ENCODE assay signal across 24 mouse cellular contexts in the genomic region with DNA sequence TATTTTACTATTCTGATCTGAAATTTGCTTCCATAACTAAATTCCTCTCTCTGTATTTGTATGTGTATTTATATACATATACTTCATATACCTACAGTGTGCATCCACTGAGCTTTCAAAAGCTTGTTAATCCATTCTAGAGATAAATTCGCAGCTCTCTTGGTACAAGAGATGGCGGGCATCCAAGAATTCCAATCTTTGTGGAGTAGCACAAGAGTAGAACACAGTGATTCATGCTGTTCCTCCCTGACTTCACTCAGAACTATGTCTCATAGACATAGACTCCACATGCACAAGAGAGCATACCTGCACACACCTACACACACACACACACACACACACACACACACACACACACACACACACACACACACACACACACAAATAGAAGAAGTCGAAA. TPM values are rescaled to one million over a fixed set of nuclear protein-coding genes. Genes with fewer than 3 reads are reported as not detected.
A peak's percentile ranks its signal among the peaks of the same experiment; 100 is the strongest.
DNase-seq lines count a peak whose midpoint lies in the region; ATAC-seq and TF ChIP-seq lines count a peak whose summit lies in the region.
"Had no signal": no experiment of that assay in that cellular context is flagged by ENCODE, and none has a peak within 500 bp of the region (broad histone marks: within the 10 kb centered on the region; RNA-seq: fewer than 3 reads in every experiment).

No protein-coding gene starts in this region.

- no peak overlapping the region for H3K4me2 ChIP-seq in heart, postnatal 0 days (ENCODE audit: low read depth, low read length)
- H3K4me2 ChIP-seq: embryonic facial prominence, embryonic 12.5 days; hindbrain, embryonic 14.5 days had no signal

- H3K9ac ChIP-seq in heart, postnatal 0 days (replicated peaks; ENCODE audit: low read depth, low read length) = no peak overlapping the region
- H3K9ac ChIP-seq: embryonic facial prominence, embryonic 12.5 days; hindbrain, embryonic 14.5 days had no signal

- no peak for TF ChIP-seq EP300 in heart, postnatal 0 days (IDR thresholded peaks at IDR 0.05; ENCODE audit: low read depth)

- DNase-seq in heart, adult 11 months = peak; percentile 42
- DNase-seq in heart, postnatal 25 days (ENCODE audit: low spot score) = no peak
- DNase-seq in left cerebral cortex, postnatal 14 days (ENCODE audit: low spot score in 2 of 2) = peak; percentile 48 to 57
- DNase-seq in left cerebral cortex, adult 8-10 months (ENCODE audit: low spot score in 2 of 2) = no peak
- DNase-seq in Muller cell, postnatal 12 days (ENCODE audit: inconsistent ontology term) = peak; percentile 72
- peak; percentile 76 for DNase-seq in heart, postnatal 0 days (ENCODE audit: low spot score)
- DNase-seq in neural tube, embryonic 10.5 days (ENCODE audit: extremely low spot score, low spot score) = no peak
- DNase-seq in gastrocnemius, postnatal 25 days = no peak
- DNase-seq: cerebellum, adult 2 months; kidney, adult 11 months; kidney, postnatal 14 days; thymus, adult 2 months had no signal

- H3K27me3 ChIP-seq in heart, postnatal 0 days (ENCODE audit: control insufficient read depth, insufficient read depth, low read length) = no peaks in the 10 kb centered on the region
- H3K27me3 ChIP-seq: embryonic facial prominence, embryonic 12.5 days had no signal

- H3K4me1 ChIP-seq in heart, postnatal 0 days (ENCODE audit: control insufficient read depth, insufficient read depth) = peaks cover 6% of the 10 kb centered on the region; the same call in 1 of the 2 replicates
- H3K4me1 ChIP-seq: embryonic facial prominence, embryonic 12.5 days had no signal

- ATAC-seq in heart, postnatal 0 days (ENCODE audit: insufficient read depth, low read depth) = 0 out of 2 replicates have a peak, but pooled peaks have one; percentile 51
- ATAC-seq: midbrain, embryonic 16.5 days had no signal

- H3K4me3 ChIP-seq in heart, postnatal 0 days (ENCODE audit: low read depth, low read length) = no peak overlapping the region
- H3K4me3 ChIP-seq: embryonic facial prominence, embryonic 12.5 days had no signal

- no peak for TF ChIP-seq CTCF in heart, postnatal 0 days (IDR thresholded peaks at IDR 0.05; ENCODE audit: low read depth)

- H3K9me3 ChIP-seq in heart, postnatal 0 days (replicated peaks; ENCODE audit: control insufficient read depth, low read length) = no peaks in the 10 kb centered on the region
- H3K9me3 ChIP-seq: embryonic facial prominence, embryonic 12.5 days had no signal

- intact Hi-C loops in heart, postnatal 25 days (cut with DNase I) = no loop called here
- intact Hi-C loops in left cerebral cortex, postnatal 14 days (cut with DNase I) = no loop called here

- WGBS in heart, postnatal 0 days = 39% methylated on average over 3 of the region's 3 CpGs

- H3K36me3 ChIP-seq in heart, postnatal 0 days (replicated peaks; ENCODE audit: control insufficient read depth, insufficient read depth, low read length) = 0 out of 2 replicates have a peak, but pooled peaks cover 4% of the 10 kb centered on the region
- H3K36me3 ChIP-seq: embryonic facial prominence, embryonic 12.5 days had no signal

- 0 out of 2 replicates have a peak overlapping the region, but pooled peaks have one; percentile 20 for H3K27ac ChIP-seq in heart, postnatal 0 days (ENCODE audit: low read depth)
- H3K27ac ChIP-seq: embryonic facial prominence, embryonic 12.5 days; hindbrain, embryonic 14.5 days had no signal

RNA-seq across cellular contexts. Expression of a gene that starts 14.5 kb away (rescaled TPM):
- total RNA-seq in heart, postnatal 25 days (2021) = 10 to 100 TPM; 45.4 to 46.9 TPM
- total RNA-seq in left cerebral cortex, postnatal 14 days (2021) = 10 to 100 TPM in 1 of 2 experiments, 1 to 10 TPM in 1; 9.5 to 10.5 TPM
- total RNA-seq in left cerebral cortex, adult 8-10 months (2022) = 10 to 100 TPM; 17.1 to 18.7 (median 17.7) TPM
- 24.2 and 30.6 TPM in 2 replicates for total RNA-seq in heart, postnatal 0 days (2014; rRNA removed; ENCODE audit: low replicate concordance)
- 27.4 and 29.7 TPM in 2 replicates for polyA plus RNA-seq in heart, postnatal 0 days (2015; fragmentation: Nextera tagmentation; extraction: Ambion mirVana)
- total RNA-seq in gastrocnemius, postnatal 25 days (2021) = 10 to 100 TPM; 38.9 to 63.2 TPM

RNA-seq across cellular contexts. Expression of a gene that starts 30.4 kb away (rescaled TPM):
- not detected for total RNA-seq in heart, postnatal 25 days (2021)
- total RNA-seq in left cerebral cortex, postnatal 14 days (2021) = not detected
- not detected for total RNA-seq in left cerebral cortex, adult 8-10 months (2022)
- total RNA-seq in heart, postnatal 0 days (2014; rRNA removed; ENCODE audit: low replicate concordance) = not detected in 2 replicates
- polyA plus RNA-seq in heart, postnatal 0 days (2015; fragmentation: Nextera tagmentation; extraction: Ambion mirVana) = not detected in 2 replicates
- not detected for total RNA-seq in gastrocnemius, postnatal 25 days (2021)
- total RNA-seq: common myeloid progenitor, adult 5-6 weeks; ES-E14; gastrocnemius, postnatal 4 days; layer of hippocampus, postnatal 14 days; megakaryocyte progenitor cell, adult 5-6 weeks had no signal
- polyA plus RNA-seq: cerebellum, adult 2 months; embryonic facial prominence, embryonic 12.5 days; hindbrain, embryonic 14.5 days; limb, embryonic 14.5 days; liver, embryonic 16.5 days; midbrain, embryonic 16.5 days; neural tube, embryonic 11.5 days; small intestine, adult 2 months had no signal

RNA-seq across cellular contexts. Expression of a gene that starts 43.8 kb away (rescaled TPM):
- total RNA-seq in heart, postnatal 25 days (2021) = 10 to 100 TPM; 38.8 to 41.8 TPM
- 100 to 1,000 TPM; 204 to 214 TPM for total RNA-seq in left cerebral cortex, postnatal 14 days (2021)
- 100 to 1,000 TPM; 192 to 255 (median 224) TPM for total RNA-seq in left cerebral cortex, adult 8-10 months (2022)
- 49.7 and 67.6 TPM in 2 replicates for total RNA-seq in heart, postnatal 0 days (2014; rRNA removed; ENCODE audit: low replicate concordance)
- polyA plus RNA-seq in heart, postnatal 0 days (2015; fragmentation: Nextera tagmentation; extraction: Ambion mirVana) = 140 and 150 TPM in 2 replicates
- 10 to 100 TPM; 19.1 to 26.6 TPM for total RNA-seq in gastrocnemius, postnatal 25 days (2021)

RNA-seq across cellular contexts. Expression of a gene that starts 54.8 kb away (rescaled TPM):
- not detected for total RNA-seq in heart, postnatal 25 days (2021)
- total RNA-seq in left cerebral cortex, postnatal 14 days (2021) = not detected
- total RNA-seq in left cerebral cortex, adult 8-10 months (2022) = not detected
- total RNA-seq in heart, postnatal 0 days (2014; rRNA removed; ENCODE audit: low replicate concordance) = not detected in 2 replicates
- polyA plus RNA-seq in heart, postnatal 0 days (2015; fragmentation: Nextera tagmentation; extraction: Ambion mirVana) = not detected in 2 replicates
- total RNA-seq in gastrocnemius, postnatal 25 days (2021) = 1 to 10 TPM; 1.2 to 1.4 TPM
- total RNA-seq: common myeloid progenitor, adult 5-6 weeks; ES-E14; gastrocnemius, postnatal 4 days; layer of hippocampus, postnatal 14 days; megakaryocyte progenitor cell, adult 5-6 weeks had no signal
- polyA plus RNA-seq: cerebellum, adult 2 months; embryonic facial prominence, embryonic 12.5 days; hindbrain, embryonic 14.5 days; liver, embryonic 16.5 days; midbrain, embryonic 16.5 days; neural tube, embryonic 11.5 days had no signal

Comparison
In these comparisons a context has a peak if more than half of its experiments do, and no peak if none do; other contexts are left out.
1. DNase-seq: peak in heart, adult 11 months (single experiment), left cerebral cortex, postnatal 14 days (2 of 2), Muller cell, postnatal 12 days (single experiment) and heart, postnatal 0 days (single experiment); none in heart, postnatal 25 days (single experiment), left cerebral cortex, adult 8-10 months (0 of 2), neural tube, embryonic 10.5 days (single experiment) and gastrocnemius, postnatal 25 days (single experiment).